21 mouse cellular contexts compared by ENCODE assay signal in genomic region chr6:129314655-129315168, GRCm38 (mm10). TPM values are rescaled to one million over a fixed set of nuclear protein-coding genes. Genes with fewer than 3 reads are reported as not detected.
"Had no signal": no experiment of that assay in that cellular context is flagged by ENCODE, and none has a peak within 500 bp of the region (broad histone marks: within the 10 kb centered on the region; RNA-seq: fewer than 3 reads in every experiment).

No protein-coding gene starts in this region.

- DNase-seq: lung, adult 18-20 months; lung, embryonic 14.5 days; lung, postnatal 10 days; lung, postnatal 4 days; right cerebral cortex, postnatal 14 days; thymus, adult 2 months; thymus, postnatal 25 days; thymus, postnatal 4 days had no signal

- ATAC-seq: midbrain, embryonic 13.5 days; midbrain, embryonic 15.5 days had no signal

RNA-seq across cellular contexts. Expression of gene 4922502D21Rik, which starts 16.9 kb away (rescaled TPM):
- total RNA-seq: midbrain, postnatal 0 days; neutrophil, adult 5-6 weeks had no signal
- polyA plus RNA-seq: lung, embryonic 14.5 days; lung, embryonic 16.5 days; midbrain, embryonic 11.5 days; midbrain, embryonic 13.5 days; midbrain, embryonic 15.5 days; midbrain, postnatal 0 days; neural tube, embryonic 12.5 days; neural tube, embryonic 14.5 days; spleen, adult 2 months; stomach, embryonic 15.5 days; stomach, postnatal 0 days; urinary bladder, adult 2 months had no signal

RNA-seq across cellular contexts. Expression of gene Cd69, which starts 39.5 kb away (rescaled TPM):
- total RNA-seq: midbrain, postnatal 0 days had no signal
- polyA plus RNA-seq: lung, embryonic 14.5 days; midbrain, embryonic 11.5 days; midbrain, embryonic 13.5 days; midbrain, embryonic 15.5 days; midbrain, postnatal 0 days; neural tube, embryonic 12.5 days; neural tube, embryonic 14.5 days; testis, adult 2 months had no signal
